Mouse (Mus musculus) CH12.LX (cell line): ENCODE results near the gene Pole2. TPM values are rescaled to one million over a fixed set of nuclear protein-coding genes. Genes with fewer than 3 reads are reported as not detected.

Source experiments
- DNase-seq: peaks from one replicate; pipeline ENCODE4 v3.0.0-alpha.2; 2013; ENCODE audit errors: extremely low read depth
- H3K27ac ChIP-seq: 2 replicates; pipeline ENCODE4 v1.5.1; 2012; ENCODE audit warnings: low read depth, mild to moderate bottlenecking, control low read depth, moderate library complexity; ENCODE audit not compliant: insufficient read depth
- H3K27me3 ChIP-seq: replicated peaks from 2 replicates; pipeline ENCODE3; 2012; ENCODE audit warnings: inconsistent platforms
- H3K36me3 ChIP-seq, 2 experiments: replicated peaks in 1 of 2; 2 replicates each; pipeline versions ENCODE3 to v1.6.1; 2012; ENCODE audit warnings: inconsistent platforms in 1 of 2, low read length in 1 of 2, mild to moderate bottlenecking in 1 of 2, mixed read lengths in 1 of 2, moderate library complexity in 1 of 2; ENCODE audit not compliant: control insufficient read depth in 1 of 2, insufficient read depth in 1 of 2
- H3K4me1 ChIP-seq, 2 experiments: 2 replicates each; pipeline ENCODE4 v1.6.1; 2012; ENCODE audit warnings: inconsistent platforms in 1 of 2, moderate library complexity in 1 of 2; ENCODE audit not compliant: insufficient read depth in 2 of 2, control insufficient read depth in 1 of 2
- H3K4me2 ChIP-seq: 2 replicates; pipeline ENCODE4 v1.6.1; 2012; ENCODE audit warnings: low read depth, mild to moderate bottlenecking, control low read depth; ENCODE audit not compliant: poor library complexity, insufficient read depth, severe bottlenecking
- H3K4me3 ChIP-seq, 3 experiments: fragments of 150-350 bp in 1 of 3; sonication (generic) in 1 of 3; replicated peaks in 1 of 3; 2 replicates each; pipeline versions ENCODE3 to v1.5.1; 2011 to 2012; ENCODE audit warnings: low read depth in 2 of 3, low read length in 2 of 3, mild to moderate bottlenecking in 2 of 3, moderate library complexity in 2 of 3, control low read depth in 1 of 3, improper control_type of control experiment in 1 of 3, inconsistent platforms in 1 of 3, mixed read lengths in 1 of 3; ENCODE audit not compliant: poor library complexity in 1 of 3
- H3K79me2 ChIP-seq: replicated peaks from 2 replicates; pipeline ENCODE4 v1.6.1; 2012; ENCODE audit warnings: mild to moderate bottlenecking, moderate library complexity; ENCODE audit not compliant: control insufficient read depth, poor library complexity, insufficient read depth, severe bottlenecking; ENCODE audit errors: extremely low read depth
- H3K9ac ChIP-seq: 2 replicates; pipeline ENCODE4 v1.6.1; 2012; ENCODE audit warnings: low read depth, mild to moderate bottlenecking, control low read depth, moderate library complexity; ENCODE audit not compliant: insufficient read depth
- H3K9me3 ChIP-seq: replicated peaks from 2 replicates; pipeline ENCODE3; 2012; ENCODE audit warnings: low read length, inconsistent platforms, mixed read lengths
- BHLHE40 ChIP-seq: IDR thresholded peaks from 2 replicates; pipeline ENCODE4 v1.6.1; 2011; ENCODE audit warnings: mild to moderate bottlenecking, low read depth, low read length, improper control_type of control experiment
- CHD1 ChIP-seq: IDR thresholded peaks from 2 replicates; pipeline ENCODE4 v1.6.1; 2012; ENCODE audit warnings: low read depth, low read length, improper control_type of control experiment, inconsistent platforms
- CHD2 ChIP-seq: IDR thresholded peaks from 2 replicates; pipeline ENCODE4 v1.6.1; 2011; ENCODE audit warnings: low read length, improper control_type of control experiment
- CTCF ChIP-seq, 2 experiments: IDR thresholded peaks in 1 of 2; conservative IDR thresholded peaks in 1 of 2; 2 replicates each; pipeline ENCODE4 v1.5.1; 2011 to 2012; ENCODE audit warnings: low read depth in 2 of 2, low read length in 2 of 2, improper control_type of control experiment in 1 of 2, inconsistent platforms in 1 of 2, mild to moderate bottlenecking in 1 of 2, moderate library complexity in 1 of 2
- E2F4 ChIP-seq: IDR thresholded peaks from 2 replicates; pipeline ENCODE4 v1.6.1; 2011; ENCODE audit warnings: low read depth, low read length, improper control_type of control experiment; ENCODE audit not compliant: insufficient replicate concordance
- ELF1 ChIP-seq: IDR thresholded peaks from 2 replicates; pipeline ENCODE4 v1.6.1; 2014; ENCODE audit warnings: low read depth, mild to moderate bottlenecking, inconsistent platforms, low read length, improper control_type of control experiment
- EP300 ChIP-seq: IDR thresholded peaks from 2 replicates; pipeline ENCODE4 v1.6.1; 2011; ENCODE audit warnings: low read length, improper control_type of control experiment
- ETS1 ChIP-seq: conservative IDR thresholded peaks from 2 replicates; pipeline ENCODE4 v1.6.1; 2012; ENCODE audit warnings: low read depth, mild to moderate bottlenecking, inconsistent platforms, low read length, improper control_type of control experiment, moderate library complexity
- GABPA ChIP-seq: IDR thresholded peaks from 2 replicates; pipeline ENCODE4 v1.6.1; 2012; ENCODE audit warnings: low read depth, low read length, improper control_type of control experiment, inconsistent platforms; ENCODE audit not compliant: insufficient replicate concordance
- HCFC1 ChIP-seq: IDR thresholded peaks from 2 replicates; pipeline ENCODE4 v1.6.1; 2012; ENCODE audit warnings: low read depth, mild to moderate bottlenecking, inconsistent platforms, low read length, improper control_type of control experiment
- IRF4 ChIP-seq: IDR thresholded peaks from 2 replicates; pipeline ENCODE4 v1.6.1; 2014; ENCODE audit warnings: low read depth, mild to moderate bottlenecking, inconsistent platforms, low read length, improper control_type of control experiment
- JUN ChIP-seq: IDR thresholded peaks from 2 replicates; pipeline ENCODE4 v1.6.1; 2011; ENCODE audit warnings: low read depth, mild to moderate bottlenecking, low read length, improper control_type of control experiment, moderate library complexity; ENCODE audit not compliant: insufficient read depth
- JUND ChIP-seq: conservative IDR thresholded peaks from 2 replicates; pipeline ENCODE4 v1.6.1; 2011; ENCODE audit warnings: low read depth, low read length, improper control_type of control experiment
- KAT2A ChIP-seq: IDR thresholded peaks from 2 replicates; pipeline ENCODE4 v1.6.1; 2012; ENCODE audit warnings: low read length, improper control_type of control experiment, inconsistent platforms; ENCODE audit not compliant: insufficient replicate concordance
- MAFK ChIP-seq: IDR thresholded peaks from 2 replicates; pipeline ENCODE4 v1.6.1; 2011; ENCODE audit warnings: low read length, improper control_type of control experiment; ENCODE audit not compliant: insufficient replicate concordance
- MAX ChIP-seq: IDR thresholded peaks from 2 replicates; pipeline ENCODE4 v1.6.1; 2011; ENCODE audit warnings: low read length, improper control_type of control experiment
- MAZ ChIP-seq: IDR thresholded peaks from 2 replicates; pipeline ENCODE4 v1.6.1; 2012; ENCODE audit warnings: low read depth, mild to moderate bottlenecking, inconsistent platforms, low read length, improper control_type of control experiment, moderate library complexity
- MEF2A ChIP-seq: IDR thresholded peaks from 2 replicates; pipeline ENCODE4 v1.6.1; 2014; ENCODE audit warnings: low read depth, mild to moderate bottlenecking, inconsistent platforms, low read length, improper control_type of control experiment, borderline replicate concordance
- MXI1 ChIP-seq: IDR thresholded peaks from 2 replicates; pipeline ENCODE4 v1.6.1; 2011; ENCODE audit warnings: mild to moderate bottlenecking, low read depth, low read length, improper control_type of control experiment
- MYC ChIP-seq: IDR thresholded peaks from 2 replicates; pipeline ENCODE4 v1.6.1; 2011; ENCODE audit warnings: low read depth, mild to moderate bottlenecking, improper control_type of control experiment, low read length
- NELFE ChIP-seq: IDR thresholded peaks from 2 replicates; pipeline ENCODE4 v1.6.1; 2011; ENCODE audit warnings: low read depth, low read length, improper control_type of control experiment
- NRF1 ChIP-seq: IDR thresholded peaks from 2 replicates; pipeline ENCODE4 v1.6.1; 2014; ENCODE audit warnings: low read depth, mild to moderate bottlenecking, inconsistent platforms, low read length, improper control_type of control experiment, moderate library complexity
- PAX5 ChIP-seq: IDR thresholded peaks from 2 replicates; pipeline ENCODE4 v1.6.1; 2012; ENCODE audit warnings: low read length, inconsistent platforms, mixed read lengths
- POLR2A ChIP-seq: IDR thresholded peaks from 2 replicates; pipeline ENCODE4 v1.6.1; 2011; ENCODE audit warnings: low read depth, mild to moderate bottlenecking, improper control_type of control experiment, low read length
- POLR2AphosphoS2 ChIP-seq: IDR thresholded peaks from 2 replicates; pipeline ENCODE4 v1.6.1; 2011; ENCODE audit warnings: low read depth, low read length, improper control_type of control experiment
- RAD21 ChIP-seq: IDR thresholded peaks from 2 replicates; pipeline ENCODE4 v1.6.1; 2011; ENCODE audit warnings: low read depth, mild to moderate bottlenecking, low read length, improper control_type of control experiment, moderate library complexity
- RCOR1 ChIP-seq: conservative IDR thresholded peaks from 2 replicates; pipeline ENCODE4 v1.6.1; 2012; ENCODE audit warnings: low read depth, mild to moderate bottlenecking, inconsistent platforms, low read length, improper control_type of control experiment
- SIN3A ChIP-seq: IDR thresholded peaks from 2 replicates; pipeline ENCODE4 v1.6.1; 2012; ENCODE audit warnings: low read length, improper control_type of control experiment, inconsistent platforms
- SMC3 ChIP-seq: IDR thresholded peaks from 2 replicates; pipeline ENCODE4 v1.6.1; 2011; ENCODE audit warnings: low read depth, low read length, improper control_type of control experiment
- TBP ChIP-seq: conservative IDR thresholded peaks from 2 replicates; pipeline ENCODE4 v1.6.1; 2011; ENCODE audit warnings: low read depth, low read length, improper control_type of control experiment
- TCF12 ChIP-seq: IDR thresholded peaks from 2 replicates; pipeline ENCODE4 v1.6.1; 2014; ENCODE audit warnings: low read depth, mild to moderate bottlenecking, inconsistent platforms, low read length, improper control_type of control experiment
- UBTF ChIP-seq: IDR thresholded peaks from 2 replicates; pipeline ENCODE4 v1.6.1; 2012; ENCODE audit warnings: low read depth, mild to moderate bottlenecking, inconsistent platforms, low read length, improper control_type of control experiment, moderate library complexity
- USF1 ChIP-seq: IDR thresholded peaks from 2 replicates; pipeline ENCODE4 v1.6.1; 2014; ENCODE audit warnings: low read depth, mild to moderate bottlenecking, inconsistent platforms, low read length, improper control_type of control experiment
- USF2 ChIP-seq: conservative IDR thresholded peaks from 2 replicates; pipeline ENCODE4 v1.6.1; 2011; ENCODE audit warnings: low read depth, low read length, improper control_type of control experiment
- ZC3H11A ChIP-seq: IDR thresholded peaks from 2 replicates; pipeline ENCODE4 v1.6.1; 2012; ENCODE audit warnings: low read depth, mild to moderate bottlenecking, inconsistent platforms, low read length, improper control_type of control experiment
- ZKSCAN1 ChIP-seq: IDR thresholded peaks from 2 replicates; pipeline ENCODE4 v1.6.1; 2012; ENCODE audit warnings: low read depth, inconsistent platforms, low read length, improper control_type of control experiment, borderline replicate concordance
- ZMIZ1 ChIP-seq: IDR thresholded peaks from 2 replicates; pipeline ENCODE4 v1.6.1; 2012; ENCODE audit warnings: low read depth, mild to moderate bottlenecking, inconsistent platforms, low read length, improper control_type of control experiment
- ZNF384 ChIP-seq: IDR thresholded peaks from 2 replicates; pipeline ENCODE4 v1.6.1; 2012; ENCODE audit warnings: low read depth, low read length, improper control_type of control experiment, inconsistent platforms
- dilution Hi-C: fragments of 300-500 bp; cut with MboI; formaldehyde crosslinking; loops from 2 replicates; pipeline ENCODE4 v1.14.3; 2020; ENCODE audit warnings: low sequenced_read_pairs; ENCODE audit not compliant: extremely low pct_unique_long_range_greater_than_20kb, extremely low pct_ligation_motif_present
- in situ Hi-C: fragments of 300-500 bp; cut with MboI; formaldehyde crosslinking; loops from 3 replicates; pipeline ENCODE4 v1.14.3; 2019; ENCODE audit warnings: low sequenced_read_pairs, low pct_ligation_motif_present, low pct_unique_long_range_greater_than_20kb, mixed read lengths
- polyA plus RNA-seq: library from polyadenylated mRNA; unstranded; fragments of >175 nt; gene quantifications from 2 replicates; pipeline ENCODE4 v1.2.1, GENCODE M21; 2012; ENCODE audit warnings: low read depth; ENCODE audit not compliant: insufficient read length
- total RNA-seq, 2 experiments: library from RNA; depleted of rRNA; stranded (reverse); fragments of 300-350 nt in 1 of 2; fragments of >200 nt in 1 of 2; gene quantifications; 2 replicates each; pipeline ENCODE4 v1.2.3; 2012 to 2014

Gene Pole2
- total and polyA plus RNA-seq, 3 experiments: 32.6 to 143 (median 37.1) TPM

- Histone ChIP-seq H3K9ac (peak overlapping the region; percentile 51), H3K36me3 (no peaks in the 10 kb centered on the region), H3K4me2 (peak overlapping the region; percentile 84; the same call in 1 of the 2 replicates), H3K79me2 (no peaks in the 10 kb centered on the region), H3K4me1 (peaks cover 0 to 13% of the 10 kb centered on the region in 2 experiments; a peak in 2 of 4 replicates), H3K9me3 (no peaks in the 10 kb centered on the region), H3K27me3 (no peaks in the 10 kb centered on the region), H3K27ac (peak overlapping the region; percentile 35), H3K4me3 (peak overlapping the region; percentile 72 to 96 (median 80))
- TF ChIP-seq USF1: no peak
- TF ChIP-seq ZMIZ1: peak; percentile 62
- TF ChIP-seq MAFK: no peak
- TF ChIP-seq MYC: 0 out of 2 replicates have a peak, but pooled peaks have one; percentile 15
- TF ChIP-seq USF2: no peak
- peak; percentile 68 for TF ChIP-seq TCF12
- TF ChIP-seq UBTF: peak; percentile 89
- peak; percentile 66; the same call in 1 of the 2 replicates for TF ChIP-seq NELFE
- peak; percentile 78 for TF ChIP-seq NRF1
- TF ChIP-seq JUND: no peak
- TF ChIP-seq SMC3: no peak
- 0 out of 2 replicates have a peak, but pooled peaks have one; percentile 13 for TF ChIP-seq BHLHE40
- no peak for TF ChIP-seq E2F4
- no peak for TF ChIP-seq ZC3H11A
- TF ChIP-seq MXI1: no peak; the same call in 1 of the 2 replicates
- peak; percentile 68; the same call in 1 of the 2 replicates for TF ChIP-seq SIN3A
- peak; percentile 63; the same call in 1 of the 2 replicates for TF ChIP-seq ELF1
- peak; percentile 50 for TF ChIP-seq HCFC1
- no peak for TF ChIP-seq RAD21
- 0 out of 2 replicates have a peak, but pooled peaks have one; percentile 42 for TF ChIP-seq MAZ
- 0 out of 2 replicates have a peak, but pooled peaks have one; percentile 9 for TF ChIP-seq EP300
- no peak; the same call in 1 of the 2 replicates for TF ChIP-seq IRF4
- 0 out of 2 replicates have a peak, but pooled peaks have one; percentile 10 for TF ChIP-seq CHD2
- no peak for TF ChIP-seq GABPA
- TF ChIP-seq PAX5: no peak
- no peak for TF ChIP-seq RCOR1
- 0 out of 2 replicates have a peak, but pooled peaks have one; percentile 5 for TF ChIP-seq KAT2A
- no peak for TF ChIP-seq TBP
- TF ChIP-seq JUN: no peak
- TF ChIP-seq CTCF (conservative IDR thresholded peaks at IDR 0.05 in 1 of 2, IDR thresholded peaks at IDR 0.05 in 1 of 2; ENCODE audit: low read depth in 2 of 2, low read length in 2 of 2): no peak
- TF ChIP-seq ZKSCAN1: no peak
- 0 out of 2 replicates have a peak, but pooled peaks have one; percentile 45 for TF ChIP-seq CHD1
- TF ChIP-seq ZNF384: no peak
- no peak; the same call in 1 of the 2 replicates for TF ChIP-seq MAX
- TF ChIP-seq POLR2A: peak; percentile 81
- peak; percentile 42; the same call in 1 of the 2 replicates for TF ChIP-seq POLR2AphosphoS2
- peak; percentile 37 for TF ChIP-seq MEF2A
- TF ChIP-seq ETS1: no peak; the same call in 1 of the 2 replicates
- dilution Hi-C loops (no loop called here), in situ Hi-C loops (no loop called here)
- peak; percentile 43 for DNase-seq
Observed at GRCm38 (mm10) chr12:69241771-69242431, 13.9 kb upstream of the Pole2 start.
